Mouse (Mus musculus): ENCODE data around the gene Auts2.

Gene Auts2

DNA sequence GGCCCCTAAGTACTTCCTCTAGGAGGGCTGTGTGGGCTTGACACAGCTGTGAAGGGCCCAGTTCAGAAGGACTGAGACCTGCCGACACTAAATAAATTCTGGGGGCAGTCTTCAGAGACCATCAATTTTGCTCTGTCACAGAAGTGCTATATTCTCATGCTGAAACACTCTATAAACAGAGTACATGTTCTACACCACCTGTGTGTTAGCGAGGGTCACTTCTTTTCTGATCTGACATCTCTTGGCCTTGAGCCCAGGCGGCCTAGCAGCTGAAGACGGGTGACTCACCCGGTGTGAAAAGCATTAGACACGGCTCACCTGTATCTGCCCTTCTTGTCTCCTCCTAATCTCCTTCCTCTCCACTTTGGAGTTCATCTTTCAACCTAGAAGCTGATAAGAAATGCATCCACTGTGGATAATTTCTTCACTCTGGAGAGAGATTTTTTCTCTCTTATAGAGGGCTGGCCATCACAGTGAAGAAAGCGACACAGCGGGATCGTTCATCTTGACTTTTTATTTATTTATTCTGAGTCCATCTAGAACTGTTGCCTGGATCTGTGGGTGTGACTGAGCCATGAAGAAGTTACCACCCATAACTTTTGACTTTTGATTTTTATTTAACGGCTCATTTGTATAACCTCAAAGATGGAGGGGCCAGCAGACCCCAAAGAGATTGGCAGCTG, 469.3 kb downstream of the Auts2 start:
- no peak for DNase-seq

- no peak for DNase-seq
These were observed 470.8 kb downstream of the Auts2 start for GRCm38 (mm10) chr5:132072356-132072755.

GRCm38 (mm10) chr5:132067750-132068739, 475.1 kb downstream of the Auts2 start:
- no peak for DNase-seq

DNA sequence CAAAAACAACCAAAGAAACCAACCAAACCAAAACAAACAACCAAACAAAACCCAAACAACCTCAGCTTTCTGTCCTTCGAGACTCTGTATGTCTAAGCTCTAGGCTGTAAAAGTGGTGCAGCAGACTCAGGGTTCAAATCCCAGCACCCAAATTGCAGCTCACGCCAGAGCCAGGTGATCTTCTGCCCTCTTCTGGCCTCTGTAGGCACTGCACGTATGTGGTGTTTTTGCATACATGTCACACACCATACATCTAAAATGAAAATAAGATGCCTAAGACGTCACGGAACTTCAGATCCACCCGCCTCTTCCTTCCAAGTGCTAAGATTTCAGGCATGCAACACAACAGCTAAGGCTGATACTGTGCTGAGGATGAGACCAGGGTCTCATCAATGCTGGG, 483.0 kb downstream of the Auts2 start:
- no peak for DNase-seq

DNA sequence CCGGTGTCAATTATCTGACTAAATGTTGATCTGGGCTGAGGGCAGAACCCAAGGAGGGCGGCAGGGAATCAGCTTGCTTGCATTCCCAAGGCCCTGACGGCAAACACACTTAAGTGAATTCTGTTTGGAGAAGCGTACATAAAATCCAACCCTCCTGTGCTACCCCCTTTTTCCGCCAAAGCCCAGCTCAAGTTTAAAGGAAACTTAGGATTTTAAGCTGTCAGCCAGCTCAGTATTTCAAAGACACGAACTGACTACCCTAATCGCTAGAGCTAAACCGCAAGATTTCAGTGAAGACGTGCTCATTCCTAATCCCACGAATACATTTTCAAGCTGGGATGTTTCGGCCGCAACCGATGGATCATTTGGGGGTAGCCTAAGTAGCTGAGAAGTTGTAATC, 490.5 kb downstream of the Auts2 start:
- no peak for DNase-seq

DNA sequence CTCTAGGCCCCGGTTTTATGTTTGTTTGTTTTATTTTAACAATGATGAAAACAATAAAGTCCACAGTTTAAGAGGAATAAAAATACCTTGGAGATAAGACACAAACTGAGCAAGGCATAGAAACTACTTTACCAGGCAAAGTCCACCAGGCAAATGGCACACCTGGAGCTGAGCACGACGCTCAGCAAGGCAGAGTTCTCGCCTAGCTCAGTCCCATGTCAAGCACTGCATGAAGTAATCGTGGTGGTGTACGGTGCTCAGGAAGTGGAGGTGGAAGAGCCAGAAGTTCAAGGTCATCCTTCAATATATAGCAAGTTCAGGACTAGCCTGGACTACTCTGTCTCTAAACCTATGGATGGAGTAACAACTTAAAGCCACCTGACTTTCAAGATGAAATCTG, 503.6 kb downstream of the Auts2 start:
- no peak for DNase-seq

- no peak for DNase-seq
These were observed 509.4 kb downstream of the Auts2 start for GRCm38 (mm10) chr5:132033491-132034350.

DNA sequence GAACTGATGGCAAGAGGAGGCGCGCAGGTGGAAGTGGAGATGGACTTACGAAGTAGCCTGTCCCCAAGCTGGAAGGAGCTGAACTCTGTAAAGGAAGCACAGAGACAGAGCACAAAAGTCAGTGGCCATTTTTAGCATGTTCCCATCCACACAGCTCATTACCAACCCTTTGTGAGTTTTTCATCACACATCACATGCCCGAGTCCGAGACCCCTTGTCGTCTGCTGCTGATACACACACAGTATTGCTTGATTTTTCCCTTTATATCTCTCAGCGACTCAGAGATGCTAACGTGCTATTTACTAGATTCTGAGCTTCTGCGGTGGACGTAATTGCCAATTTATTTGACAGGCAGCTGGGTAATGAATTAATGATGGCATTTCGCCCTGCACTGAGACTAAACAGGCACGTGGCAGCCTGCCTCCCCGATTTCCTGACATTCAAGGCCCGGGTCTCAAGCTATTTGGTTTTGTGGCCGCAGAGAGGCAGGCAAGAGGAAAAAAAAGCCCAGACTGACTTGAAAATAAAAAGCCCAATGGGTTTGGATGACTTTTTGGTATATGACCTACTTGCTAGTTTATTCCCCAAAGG, 512.1 kb downstream of the Auts2 start:
- no peak for DNase-seq

DNA sequence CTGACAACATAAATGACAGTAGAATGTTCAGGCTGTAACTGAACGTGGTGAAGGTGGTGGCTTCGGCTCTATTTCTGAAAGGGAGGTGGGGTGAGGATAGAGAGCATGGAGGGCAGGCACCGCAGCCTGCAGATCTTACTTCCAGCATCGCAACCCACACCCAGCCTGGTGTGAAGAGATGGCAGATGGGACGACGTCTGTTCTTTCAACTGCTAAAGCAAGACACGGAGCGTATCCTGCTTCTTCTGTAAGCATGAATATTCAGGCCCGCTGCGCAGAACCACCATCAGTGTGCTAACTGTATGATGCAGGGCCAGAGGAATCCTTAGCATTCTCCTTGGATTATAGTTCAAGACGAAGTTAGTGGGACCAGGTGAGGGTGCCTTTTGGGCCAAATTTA, 513.5 kb downstream of the Auts2 start:
- no peak for DNase-seq

DNA sequence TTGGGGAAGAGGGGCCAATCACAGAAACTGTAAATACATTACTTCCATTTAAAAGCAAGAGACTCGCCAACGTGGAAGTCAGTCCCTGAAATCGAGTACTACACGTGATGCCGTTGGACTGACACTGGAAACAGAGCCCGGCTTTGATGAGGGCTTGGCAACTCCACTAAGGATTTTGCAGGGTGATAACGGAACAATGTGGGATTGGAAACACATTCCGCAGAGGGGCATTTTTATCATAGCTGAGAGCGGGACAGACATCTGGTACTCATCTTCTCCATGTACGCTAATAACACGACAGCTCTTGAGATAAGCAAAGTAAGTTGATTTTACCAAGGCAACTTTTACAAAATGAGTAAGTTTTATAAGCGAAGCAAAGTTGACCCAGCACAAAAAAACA, 514.1 kb downstream of the Auts2 start:
- DNase-seq: no peak

DNA sequence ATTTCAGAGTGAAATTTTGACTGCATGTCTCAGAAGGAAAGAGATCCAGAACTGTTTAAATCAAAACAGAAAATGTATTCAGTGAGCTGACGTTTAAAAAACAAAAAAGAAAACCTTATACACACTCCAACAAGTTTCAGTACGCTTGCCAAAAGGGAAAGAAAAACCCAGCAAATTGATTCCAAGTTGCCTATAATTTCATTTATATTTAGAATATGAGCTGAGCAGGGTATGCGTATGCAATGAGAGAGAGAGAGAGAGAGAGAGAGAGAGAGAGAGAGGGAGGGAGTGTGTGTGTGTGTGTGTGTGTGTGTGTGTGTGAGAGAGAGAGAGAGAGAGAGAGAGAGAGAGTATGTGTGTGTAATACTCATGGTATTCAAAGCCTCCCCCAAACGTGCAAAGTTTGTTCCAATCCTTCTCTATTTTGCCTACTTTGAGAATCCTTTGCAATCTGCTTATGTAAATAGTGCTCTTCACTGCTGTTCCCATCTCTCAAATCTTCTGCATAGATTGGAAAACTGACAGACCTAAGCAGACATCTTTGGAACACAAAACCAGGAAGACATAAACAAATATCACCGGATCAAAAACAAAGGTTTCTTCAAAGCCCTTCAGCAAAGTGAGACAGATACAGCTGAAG, 515.2 kb downstream of the Auts2 start:
- no peak for DNase-seq

- no peak for DNase-seq
These were observed 529.8 kb downstream of the Auts2 start for GRCm38 (mm10) chr5:132013296-132013695.

- DNase-seq: no peak
These were observed 531.3 kb downstream of the Auts2 start for GRCm38 (mm10) chr5:132011795-132012194.

- DNase-seq: no peak
These were observed 534.4 kb downstream of the Auts2 start for GRCm38 (mm10) chr5:132008703-132009222.

DNA sequence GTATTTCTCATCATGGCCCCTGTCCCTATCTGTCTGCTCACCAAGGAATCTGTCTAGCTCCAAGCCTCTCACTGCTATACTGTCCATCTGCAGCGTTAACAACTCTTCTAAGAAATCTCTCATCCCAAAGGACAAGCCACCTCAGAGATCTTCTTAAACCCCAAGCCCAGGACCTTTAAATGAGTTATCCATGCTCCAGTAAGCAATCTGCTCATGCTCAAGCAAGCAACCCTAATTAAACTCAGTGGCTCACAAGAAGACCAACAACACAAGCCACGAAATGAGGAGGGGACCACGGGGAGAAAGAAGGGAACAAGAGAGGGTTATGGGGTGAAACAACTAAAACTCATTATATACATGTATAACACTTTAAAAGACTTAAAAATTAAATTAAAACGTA, 535.2 kb downstream of the Auts2 start:
- no peak for DNase-seq

GRCm38 (mm10) chr5:131992681-131993211, 550.4 kb downstream of the Auts2 start:
- DNase-seq: no peak

DNA sequence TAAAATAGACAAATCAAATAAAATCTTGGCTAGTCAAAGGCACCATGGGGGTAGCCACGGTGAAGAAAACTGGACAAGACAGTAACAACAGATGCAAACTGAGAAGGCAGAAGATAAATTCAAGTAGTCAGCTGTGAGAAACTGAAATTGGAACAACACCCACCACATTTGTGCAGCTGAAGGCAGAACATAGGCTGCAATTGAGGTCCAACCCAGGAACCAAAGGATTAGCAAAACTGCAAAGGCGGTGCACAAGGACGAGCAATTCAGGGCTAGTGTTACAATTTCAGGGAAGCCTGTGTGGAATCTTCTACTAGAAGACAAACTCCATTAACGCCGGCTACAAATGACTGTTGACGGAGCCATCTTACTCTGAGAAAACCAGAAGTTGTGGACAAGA, 550.9 kb downstream of the Auts2 start:
- DNase-seq: no peak

GRCm38 (mm10) chr5:131990532-131990931, 552.6 kb downstream of the Auts2 start:
- DNase-seq: peak; percentile 6

- no peak for DNase-seq
These were observed 561.7 kb downstream of the Auts2 start for GRCm38 (mm10) chr5:131981451-131981850.

DNA sequence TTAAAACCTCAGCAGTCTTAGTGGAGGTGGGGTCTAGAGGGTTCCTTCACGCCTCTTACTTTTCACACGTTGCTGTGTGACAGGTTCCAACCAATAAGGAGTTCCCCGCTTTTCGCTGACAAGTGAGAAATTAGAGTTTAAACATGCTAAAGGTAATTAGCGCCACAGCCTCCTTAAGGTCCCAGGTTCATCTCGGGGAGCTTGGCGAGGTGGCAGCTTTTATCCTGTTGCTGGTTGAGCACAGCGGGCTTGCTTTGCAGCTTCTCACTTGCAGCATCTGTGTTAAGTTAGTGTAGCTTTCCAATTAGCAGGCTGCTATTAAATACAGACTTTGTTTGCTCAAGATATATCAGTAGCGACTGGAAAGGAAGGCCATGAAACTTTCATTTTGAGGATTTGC, 564.2 kb downstream of the Auts2 start:
- no peak for DNase-seq

DNA sequence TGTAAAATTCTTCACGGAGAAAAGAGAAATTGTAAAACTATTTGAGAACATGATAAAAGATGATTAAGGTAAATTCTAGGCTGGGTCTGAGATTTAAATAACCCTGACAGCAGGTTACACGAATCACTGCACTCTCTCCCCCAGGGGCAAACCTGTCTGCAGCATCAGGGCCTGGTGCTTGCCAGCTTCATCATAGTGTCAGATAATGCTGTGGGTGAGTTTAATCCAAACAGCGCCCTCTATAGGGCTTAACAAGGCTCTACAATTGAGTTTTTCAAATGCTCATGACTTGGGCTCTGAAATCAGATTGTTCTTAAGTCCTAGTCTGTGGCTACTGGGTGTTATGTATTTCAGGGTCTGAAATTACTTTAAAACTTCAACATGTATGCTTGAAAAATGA, 565.6 kb downstream of the Auts2 start:
- DNase-seq: no peak

- no peak for DNase-seq
These were observed 571.2 kb downstream of the Auts2 start for GRCm38 (mm10) chr5:131971901-131972300.

All from kidney, adult 9 months (tissue).